Mouse (Mus musculus) Patski (cell line): ENCODE data around the gene Tlx1. TPM values are rescaled to one million over a fixed set of nuclear protein-coding genes. Genes with fewer than 3 reads are reported as not detected.
A peak's percentile ranks its signal among the peaks of the same experiment; 100 is the strongest.

Experiments
- ATAC-seq: fragments of 100-300 bp; one replicate; pipeline ENCODE4 v1.8.0; 2021
- CTCF ChIA-PET: fragments of 350-600 bp; sonication (Branson Sonifier 250); formaldehyde crosslinking; loops from one replicate; lab custom pipeline; 2022; ENCODE audit warnings: inconsistent platforms; lab: Charles Lee
- POLR2A ChIA-PET: fragments of 350-600 bp; sonication (Branson Sonifier 250); formaldehyde crosslinking; loops from one replicate; lab custom pipeline; 2022; ENCODE audit warnings: antibody characterized with exemption, inconsistent platforms; lab: Charles Lee
- DNase-seq: peaks from one replicate; pipeline ENCODE4 v3.0.0-alpha.2; 2011; ENCODE audit warnings: low read depth, low spot score
- H3K27me3 ChIP-seq: fragments of 371-371 bp; one replicate; pipeline ENCODE4 v1.5.1; 2021
- CTCF ChIP-seq: fragments of 100-300 bp; IDR thresholded peaks from one replicate; pipeline ENCODE4 v1.5.1; 2021
- in situ Hi-C: fragments of 300-500 bp; cut with MboI; formaldehyde crosslinking; loops from 3 replicates; pipeline ENCODE4 v1.11.1; 2018; ENCODE audit warnings: low pct_unique_long_range_greater_than_20kb, mixed read lengths
- polyA plus RNA-seq: library from polyadenylated mRNA; unstranded; gene quantifications from one replicate; pipeline ENCODE4 v1.2.3, GENCODE M21; 2021

The Tlx1 gene
- polyA plus RNA-seq, 1 experiment from 2014 or later: not detected

DNA sequence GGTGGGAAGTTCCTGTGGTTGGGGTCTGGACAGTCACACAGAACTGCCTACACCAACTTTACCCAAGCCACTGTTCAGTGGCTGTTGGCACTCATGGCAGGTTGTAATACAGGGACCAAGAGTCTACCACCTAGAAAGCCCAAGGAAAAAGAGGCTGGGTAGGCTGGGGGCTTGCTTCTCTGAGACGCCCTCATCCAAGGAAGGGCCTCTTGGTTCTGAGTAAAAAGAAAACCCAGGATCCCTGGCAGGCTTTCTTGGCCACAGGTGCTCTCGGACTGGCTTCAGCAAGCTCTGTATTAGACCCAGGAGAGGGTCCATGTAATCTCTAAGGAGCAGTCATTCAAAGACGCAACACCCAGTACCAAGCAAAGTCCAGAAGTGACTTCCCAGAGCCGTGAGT is 7.7 kb downstream of the Tlx1 start:
- in situ Hi-C loops: no loop called here
- H3K27me3 ChIP-seq: peaks cover 84% of the 10 kb centered on the region
- TF ChIP-seq CTCF: no peak
- DNase-seq (no peak), ATAC-seq (no peak)
- POLR2A ChIA-PET: no interaction called here
- CTCF ChIA-PET: no interaction called here

DNA sequence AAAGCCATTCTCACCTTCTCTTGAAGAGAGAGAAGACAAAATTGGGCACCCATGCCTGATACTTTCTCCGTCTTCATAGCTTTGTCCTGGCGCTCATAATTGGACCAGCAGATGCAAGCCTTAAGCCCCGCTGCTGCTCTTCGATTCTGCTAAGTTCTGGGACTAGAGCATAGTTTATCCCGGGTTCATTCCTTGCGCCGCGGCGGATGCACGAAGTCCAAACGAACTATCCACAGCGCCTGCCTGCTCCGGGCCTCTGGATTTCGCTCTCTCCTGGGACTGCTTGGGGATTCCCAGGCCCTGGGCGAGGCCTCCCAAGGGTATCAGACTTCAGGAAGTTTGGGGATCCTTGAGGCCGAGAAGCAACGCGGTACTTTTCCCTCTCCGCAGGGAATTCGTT is 8.4 kb downstream of the Tlx1 start:
- peaks cover 83% of the 10 kb centered on the region for H3K27me3 ChIP-seq
- ATAC-seq (no peak), DNase-seq (no peak)
- in situ Hi-C loops: no loop called here
- POLR2A ChIA-PET: no interaction called here
- CTCF ChIA-PET: no interaction called here
- TF ChIP-seq CTCF: no peak

GRCm38 (mm10) chr19:45159491-45159890 is 9.0 kb downstream of the Tlx1 start:
- in situ Hi-C loops: no loop called here
- ATAC-seq (no peak), DNase-seq (no peak)
- TF ChIP-seq CTCF: no peak
- peaks cover 83% of the 10 kb centered on the region for H3K27me3 ChIP-seq
- CTCF ChIA-PET: interaction anchor here (1.8 to 2.5 kb wide), 2 partner anchors 43 to 90 kb away, joined by 7 to 26 read pairs; no protein-coding TSS in a partner anchor
- POLR2A ChIA-PET: no interaction called here

- no peak for TF ChIP-seq CTCF
- ATAC-seq (no peak), DNase-seq (no peak)
- CTCF ChIA-PET: interaction anchor here (1.1 to 2.5 kb wide), 3 partner anchors 44 to 91 kb away, joined by 3 to 26 read pairs (median 7); no protein-coding TSS in a partner anchor
- H3K27me3 ChIP-seq: peaks cover 83% of the 10 kb centered on the region
- in situ Hi-C loops: loop anchor here (5.0 kb wide), 1 partner anchor 78 kb away; no protein-coding TSS in a partner anchor
- POLR2A ChIA-PET: no interaction called here
These were observed 9.5 kb downstream of the Tlx1 start for GRCm38 (mm10) chr19:45159991-45160390.

DNA sequence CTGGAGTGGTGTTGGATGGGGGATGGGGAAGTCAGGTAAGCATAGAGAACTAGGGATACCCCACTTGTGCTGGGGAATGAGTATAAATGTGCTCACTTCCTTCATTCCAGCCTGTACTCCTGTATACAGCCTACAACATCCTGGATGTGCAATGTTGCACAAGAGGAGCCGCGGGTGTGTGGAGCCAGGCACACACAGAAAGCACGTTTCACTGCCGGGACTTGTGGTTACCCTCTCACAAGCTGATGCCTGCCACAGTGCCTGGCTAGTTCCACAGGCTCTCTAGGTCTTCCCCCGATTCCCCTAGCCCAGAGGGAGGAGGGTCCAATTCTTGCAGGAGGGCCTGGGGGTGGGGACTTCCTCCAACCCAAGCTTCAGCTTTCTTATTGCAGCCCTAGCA is 10.0 kb downstream of the Tlx1 start:
- no peak for TF ChIP-seq CTCF
- peaks cover 83% of the 10 kb centered on the region for H3K27me3 ChIP-seq
- in situ Hi-C loops: loop anchor here (5.0 kb wide), 1 partner anchor 78 kb away; no protein-coding TSS in a partner anchor

GRCm38 (mm10) chr19:45161093-45161492 is 10.6 kb downstream of the Tlx1 start:
- H3K27me3 ChIP-seq: peaks cover 81% of the 10 kb centered on the region
- in situ Hi-C loops: loop anchor here (5.0 kb wide), 1 partner anchor 79 kb away; no protein-coding TSS in a partner anchor
- TF ChIP-seq CTCF: no peak
- ATAC-seq: peak; percentile 36
- DNase-seq: peak; percentile 33
- CTCF ChIA-PET: interaction anchor here (0.8 to 2.5 kb wide), 19 partner anchors 8 to 128 kb away, joined by 3 to 26 read pairs (median 4); no protein-coding TSS in a partner anchor
- POLR2A ChIA-PET: interaction anchor here (1.1 kb wide), 1 partner anchor 46 kb away, joined by 4 read pairs; no protein-coding TSS in a partner anchor

More for the DNA sequence above, 10.0 kb downstream of the Tlx1 start:
- ChIA-PET CTCF (interaction anchor here (0.8 to 2.5 kb wide), 18 partner anchors 8 to 128 kb away, joined by 3 to 26 read pairs (median 4); no protein-coding TSS in a partner anchor), POLR2A (no interaction called here)
- ATAC-seq: no peak
- DNase-seq: no peak

GRCm38 (mm10) chr19:45162181-45162580 is 11.7 kb downstream of the Tlx1 start:
- no peak for ATAC-seq
- H3K27me3 ChIP-seq: peaks cover 82% of the 10 kb centered on the region
- CTCF ChIA-PET: interaction anchor here (1.1 to 2.5 kb wide), 7 partner anchors 9 to 85 kb away, joined by 3 to 26 read pairs (median 4); no protein-coding TSS in a partner anchor
- in situ Hi-C loops: loop anchor here (5.0 kb wide), 1 partner anchor 80 kb away; no protein-coding TSS in a partner anchor
- DNase-seq: no peak
- POLR2A ChIA-PET: interaction anchor here (1.1 kb wide), 1 partner anchor 47 kb away, joined by 4 read pairs; no protein-coding TSS in a partner anchor
- TF ChIP-seq CTCF: no peak

DNA sequence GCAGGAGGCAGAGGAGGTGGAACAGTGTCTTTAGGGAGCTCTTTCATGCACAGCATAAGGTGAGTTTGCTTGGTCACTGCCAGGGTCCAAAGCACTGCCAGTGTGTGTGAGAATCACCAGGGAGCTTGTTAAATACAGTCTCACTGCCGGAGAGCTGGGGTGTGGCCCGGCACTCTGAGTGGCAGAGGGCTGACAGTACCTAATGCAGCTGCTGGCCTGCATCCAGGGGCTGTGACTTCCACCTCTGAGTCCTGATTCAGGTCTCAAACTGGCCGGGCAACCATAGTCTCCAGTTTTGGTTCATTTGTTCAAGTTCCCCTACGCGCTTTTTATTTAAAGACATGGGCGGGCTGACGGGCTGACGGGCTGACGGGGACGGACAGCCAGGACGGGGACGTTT is 12.4 kb downstream of the Tlx1 start:
- CTCF ChIA-PET: interaction anchor here (0.7 to 2.5 kb wide), 4 partner anchors 9 to 85 kb away, joined by 3 to 6 read pairs (median 3); no protein-coding TSS in a partner anchor
- peaks cover 88% of the 10 kb centered on the region for H3K27me3 ChIP-seq
- in situ Hi-C loops: loop anchor here (5.0 kb wide), 1 partner anchor 81 kb away; no protein-coding TSS in a partner anchor

GRCm38 (mm10) chr19:45170451-45170850 is 20.0 kb downstream of the Tlx1 start:
- in situ Hi-C loops: loop anchor here (5.0 kb wide), 1 partner anchor 47 kb away; no protein-coding TSS in a partner anchor
- no peak for TF ChIP-seq CTCF
- ATAC-seq (no peak), DNase-seq (no peak)
- H3K27me3 ChIP-seq: peaks cover 60% of the 10 kb centered on the region
- POLR2A ChIA-PET: no interaction called here
- CTCF ChIA-PET: interaction anchor here (2.0 kb wide), 1 partner anchor 10 kb away, joined by 6 read pairs; no protein-coding TSS in a partner anchor

More for the DNA sequence above, 12.4 kb downstream of the Tlx1 start:
- DNase-seq (no peak), ATAC-seq (no peak)
- TF ChIP-seq CTCF: no peak
- POLR2A ChIA-PET: no interaction called here

DNA sequence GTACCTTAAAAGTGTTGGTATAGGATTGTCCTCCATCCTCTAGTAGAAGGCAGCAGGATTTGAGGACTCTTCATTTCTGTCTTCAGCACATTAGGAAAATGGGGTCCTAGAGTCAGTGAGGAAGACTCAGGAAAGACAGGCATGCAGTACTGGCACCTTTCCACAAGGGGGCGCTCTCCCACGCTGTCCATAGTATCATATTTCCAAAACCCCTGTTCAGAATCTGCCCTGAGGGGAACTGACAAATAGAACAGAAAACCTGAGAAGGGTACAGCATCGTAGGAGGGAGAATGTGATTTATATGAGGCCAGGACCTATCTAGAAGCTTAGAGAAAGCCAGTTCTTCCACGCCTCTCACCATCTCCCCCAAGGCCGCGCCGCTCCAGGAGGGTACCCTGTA is 24.3 kb downstream of the Tlx1 start:
- DNase-seq: no peak

DNA sequence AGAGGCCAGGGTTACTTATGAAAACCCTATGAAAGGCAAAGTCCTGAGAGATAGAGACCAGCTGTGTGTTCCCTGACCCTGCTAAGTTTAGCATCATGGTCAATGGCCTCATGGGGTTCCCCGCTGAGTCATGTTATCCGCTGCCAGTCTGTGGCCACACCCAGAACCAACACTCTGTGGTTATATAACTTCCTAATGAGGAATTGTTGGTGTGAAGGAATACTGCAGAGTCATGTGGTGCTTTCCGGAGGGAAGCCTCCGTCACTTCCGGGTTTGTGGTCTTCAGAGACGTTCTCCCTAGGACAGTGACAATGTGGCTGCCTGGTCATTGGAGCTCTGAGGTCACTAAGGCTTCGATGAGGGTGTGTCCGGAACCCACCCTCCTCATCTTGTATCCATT is 25.8 kb downstream of the Tlx1 start:
- ChIA-PET POLR2A (no interaction called here), CTCF (interaction anchor here (1.5 to 1.9 kb wide), 3 partner anchors 15 to 45 kb away, joined by 5 to 10 read pairs (median 6); no protein-coding TSS in a partner anchor)
- TF ChIP-seq CTCF: no peak
- ATAC-seq (no peak), DNase-seq (no peak)
- in situ Hi-C loops: no loop called here
- peaks cover 36% of the 10 kb centered on the region for H3K27me3 ChIP-seq

More for the DNA sequence above, 24.3 kb downstream of the Tlx1 start:
- peak; percentile 92 for TF ChIP-seq CTCF
- in situ Hi-C loops: loop anchor here (5.0 kb wide), 1 partner anchor 42 kb away; no protein-coding TSS in a partner anchor
- ChIA-PET CTCF (interaction anchor here (1.2 to 1.4 kb wide), 2 partner anchors 13 to 42 kb away, joined by 3 to 4 read pairs; no protein-coding TSS in a partner anchor), POLR2A (no interaction called here)
- peaks cover 38% of the 10 kb centered on the region for H3K27me3 ChIP-seq
- no peak for ATAC-seq
